Mouse (Mus musculus) thymus, adult 2 months (tissue): ENCODE data around the gene Patl2.

ENCODE experiments used
- CTCF ChIP-seq: fragments of 200-500 bp; IDR thresholded peaks from 2 replicates; pipeline ENCODE4 v1.5.1; 2012; ENCODE audit warnings: mild to moderate bottlenecking, control low read depth, low read length, moderate library complexity, borderline replicate concordance; ENCODE audit not compliant: control insufficient read depth, poor library complexity, insufficient read depth; ENCODE audit errors: extremely low read depth
- POLR2A ChIP-seq: fragments of 200-500 bp; IDR thresholded peaks from 2 replicates; pipeline ENCODE4 v1.6.1; 2012; ENCODE audit warnings: mild to moderate bottlenecking, low read length, control low read depth, moderate library complexity; ENCODE audit not compliant: control insufficient read depth, poor library complexity, insufficient read depth; ENCODE audit errors: extremely low read depth

DNA sequence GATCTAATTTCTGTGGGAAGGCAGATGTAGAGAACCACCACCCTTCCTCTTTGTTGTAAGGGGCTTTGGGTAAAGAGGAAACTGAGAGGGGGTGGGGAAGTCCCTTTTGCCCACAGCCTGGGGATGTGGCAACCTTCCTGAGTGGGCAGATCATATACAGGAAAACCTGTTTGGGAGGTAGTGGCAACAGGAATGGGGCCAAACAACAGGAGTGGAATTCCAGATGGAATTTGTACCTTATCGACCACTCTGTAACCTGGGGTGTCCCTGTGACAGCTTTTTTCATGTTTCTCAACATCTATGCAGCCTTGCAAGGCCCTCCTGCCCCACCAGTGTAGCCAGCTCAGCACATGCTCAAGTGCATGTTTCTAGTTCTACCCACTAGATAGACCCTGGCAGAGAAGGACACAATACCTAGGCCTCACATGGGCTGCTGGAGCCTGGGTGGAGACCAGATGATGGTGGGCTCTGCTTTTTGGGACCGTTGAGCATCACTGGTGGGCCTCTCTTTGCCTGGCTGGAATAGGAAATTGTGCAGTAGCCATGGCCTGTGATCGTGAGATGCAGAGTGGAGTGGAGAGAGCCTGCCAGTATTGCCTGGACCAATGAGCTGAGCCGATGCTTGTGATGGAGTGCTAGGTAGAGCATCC is 29.8 kb downstream of the Patl2 start:
- TF ChIP-seq POLR2A (no peak), CTCF (no peak)
